Mouse (Mus musculus): ENCODE data around the gene Grik4. TPM values are rescaled to one million over a fixed set of nuclear protein-coding genes. Genes with fewer than 3 reads are reported as not detected.

The Grik4 gene
- polyA plus RNA-seq, 2 experiments = 0.19 to 0.38 TPM

- TF ChIP-seq EP300 (IDR thresholded peaks at IDR 0.05; ENCODE audit: low read depth) (no peak), CTCF (IDR thresholded peaks at IDR 0.05; ENCODE audit: low read depth) (no peak)
- DNase-seq (ENCODE audit: low read depth in 3 of 3, low spot score in 3 of 3) (no peak), ATAC-seq (ENCODE audit: insufficient read depth) (no peak)
- Histone ChIP-seq H3K4me1 (replicated peaks; ENCODE audit: control insufficient read depth in 2 of 2, insufficient read depth in 2 of 2, low read length in 1 of 2) (peaks cover 0 to 3% of the 10 kb centered on the region in 2 experiments; a peak in 1 of 4 replicates), H3K27ac (no peak overlapping the region), H3K9ac (replicated peaks) (no peak overlapping the region), H3K27me3 (ENCODE audit: control insufficient read depth, insufficient read depth, low read length) (no peaks in the 10 kb centered on the region), H3K4me3 (ENCODE audit: insufficient read depth in 1 of 2, low read depth in 2 of 2, low read length in 2 of 2) (no peak overlapping the region), H3K36me3 (replicated peaks; ENCODE audit: control insufficient read depth, insufficient read depth, low read depth) (no peaks in the 10 kb centered on the region), H3K4me2 (ENCODE audit: low read depth) (no peak overlapping the region), H3K9me3 (ENCODE audit: control insufficient read depth, low read length) (no peaks in the 10 kb centered on the region)
- 13% methylated on average over 6 of the region's 6 CpGs for WGBS (ENCODE audit: insufficient replicate concordance)
These were observed 106.8 kb downstream of the Grik4 start for GRCm38 (mm10) chr9:42837498-42837897.

GRCm38 (mm10) chr9:42831558-42831957, 112.7 kb downstream of the Grik4 start:
- no peaks in the 10 kb centered on the region for H3K9me3 ChIP-seq (ENCODE audit: control insufficient read depth, low read length)
- H3K4me3 ChIP-seq (ENCODE audit: insufficient read depth in 1 of 2, low read depth in 2 of 2, low read length in 2 of 2) = no peak overlapping the region
- H3K27ac ChIP-seq = no peak overlapping the region
- no peak overlapping the region for H3K9ac ChIP-seq (replicated peaks)
- no peaks in the 10 kb centered on the region for H3K4me1 ChIP-seq (replicated peaks; ENCODE audit: control insufficient read depth in 2 of 2, insufficient read depth in 2 of 2, low read length in 1 of 2)
- no peaks in the 10 kb centered on the region for H3K36me3 ChIP-seq (replicated peaks; ENCODE audit: control insufficient read depth, insufficient read depth, low read depth)
- 47% methylated on average over 6 of the region's 6 CpGs for WGBS (ENCODE audit: insufficient replicate concordance)
- no peak for DNase-seq (ENCODE audit: low read depth in 3 of 3, low spot score in 3 of 3)
- ATAC-seq (ENCODE audit: insufficient read depth) = no peak
- no peaks in the 10 kb centered on the region for H3K27me3 ChIP-seq (ENCODE audit: control insufficient read depth, insufficient read depth, low read length)
- TF ChIP-seq EP300 (IDR thresholded peaks at IDR 0.05; ENCODE audit: low read depth) = no peak
- TF ChIP-seq CTCF (IDR thresholded peaks at IDR 0.05; ENCODE audit: low read depth) = no peak
- no peak overlapping the region for H3K4me2 ChIP-seq (ENCODE audit: low read depth)

GRCm38 (mm10) chr9:42819247-42819646, 125.0 kb downstream of the Grik4 start:
- H3K4me3 ChIP-seq (ENCODE audit: insufficient read depth in 1 of 2, low read depth in 2 of 2, low read length in 2 of 2) = no peak overlapping the region
- no peaks in the 10 kb centered on the region for H3K36me3 ChIP-seq (replicated peaks; ENCODE audit: control insufficient read depth, insufficient read depth, low read depth)
- H3K27ac ChIP-seq = no peak overlapping the region
- TF ChIP-seq CTCF (IDR thresholded peaks at IDR 0.05; ENCODE audit: low read depth) (no peak), EP300 (IDR thresholded peaks at IDR 0.05; ENCODE audit: low read depth) (no peak)
- no peaks in the 10 kb centered on the region for H3K4me1 ChIP-seq (replicated peaks; ENCODE audit: control insufficient read depth in 2 of 2, insufficient read depth in 2 of 2, low read length in 1 of 2)
- 37% methylated on average over 3 of the region's 3 CpGs for WGBS (ENCODE audit: insufficient replicate concordance)
- no peak overlapping the region for H3K9ac ChIP-seq (replicated peaks)
- no peak for ATAC-seq (ENCODE audit: insufficient read depth)
- DNase-seq (ENCODE audit: low read depth in 3 of 3, low spot score in 3 of 3) = no peak
- no peak overlapping the region for H3K4me2 ChIP-seq (ENCODE audit: low read depth)
- H3K27me3 ChIP-seq (ENCODE audit: control insufficient read depth, insufficient read depth, low read length) = no peaks in the 10 kb centered on the region
- H3K9me3 ChIP-seq (ENCODE audit: control insufficient read depth, low read length) = no peaks in the 10 kb centered on the region

- WGBS (ENCODE audit: insufficient replicate concordance) = 77% methylated on average over 1 of the region's 1 CpGs
- H3K4me3 ChIP-seq (ENCODE audit: insufficient read depth in 1 of 2, low read depth in 2 of 2, low read length in 2 of 2) = no peak overlapping the region
- H3K9ac ChIP-seq (replicated peaks) = no peak overlapping the region
- no peaks in the 10 kb centered on the region for H3K9me3 ChIP-seq (ENCODE audit: control insufficient read depth, low read length)
- ATAC-seq (ENCODE audit: insufficient read depth) (no peak), DNase-seq (ENCODE audit: low read depth in 3 of 3, low spot score in 3 of 3) (no peak)
- no peaks in the 10 kb centered on the region for H3K4me1 ChIP-seq (replicated peaks; ENCODE audit: control insufficient read depth in 2 of 2, insufficient read depth in 2 of 2, low read length in 1 of 2)
- no peak overlapping the region for H3K4me2 ChIP-seq (ENCODE audit: low read depth)
- no peaks in the 10 kb centered on the region for H3K27me3 ChIP-seq (ENCODE audit: control insufficient read depth, insufficient read depth, low read length)
- H3K27ac ChIP-seq = no peak overlapping the region
- H3K36me3 ChIP-seq (replicated peaks; ENCODE audit: control insufficient read depth, insufficient read depth, low read depth) = no peaks in the 10 kb centered on the region
- TF ChIP-seq EP300 (IDR thresholded peaks at IDR 0.05; ENCODE audit: low read depth) (no peak), CTCF (IDR thresholded peaks at IDR 0.05; ENCODE audit: low read depth) (no peak)
These were observed 127.5 kb downstream of the Grik4 start for GRCm38 (mm10) chr9:42816815-42817214.

- H3K27me3 ChIP-seq (ENCODE audit: control insufficient read depth, insufficient read depth, low read length) = no peaks in the 10 kb centered on the region
- no peak overlapping the region for H3K9ac ChIP-seq (replicated peaks)
- H3K9me3 ChIP-seq (ENCODE audit: control insufficient read depth, low read length) = no peaks in the 10 kb centered on the region
- no peaks in the 10 kb centered on the region for H3K4me1 ChIP-seq (replicated peaks; ENCODE audit: control insufficient read depth in 2 of 2, insufficient read depth in 2 of 2, low read length in 1 of 2)
- 74% methylated on average over 3 of the region's 3 CpGs for WGBS (ENCODE audit: insufficient replicate concordance)
- TF ChIP-seq EP300 (IDR thresholded peaks at IDR 0.05; ENCODE audit: low read depth) (no peak), CTCF (IDR thresholded peaks at IDR 0.05; ENCODE audit: low read depth) (no peak)
- no peak overlapping the region for H3K27ac ChIP-seq
- H3K4me3 ChIP-seq (ENCODE audit: insufficient read depth in 1 of 2, low read depth in 2 of 2, low read length in 2 of 2) = no peak overlapping the region
- ATAC-seq (ENCODE audit: insufficient read depth) (no peak), DNase-seq (ENCODE audit: low read depth in 3 of 3, low spot score in 3 of 3) (no peak)
- no peaks in the 10 kb centered on the region for H3K36me3 ChIP-seq (replicated peaks; ENCODE audit: control insufficient read depth, insufficient read depth, low read depth)
- H3K4me2 ChIP-seq (ENCODE audit: low read depth) = no peak overlapping the region
These were observed 135.1 kb downstream of the Grik4 start for GRCm38 (mm10) chr9:42809146-42809545.

Data from liver, embryonic 14.5 days (tissue).